Mouse (Mus musculus): Measurements from ENCODE around the gene Zan. TPM values are rescaled to one million over a fixed set of nuclear protein-coding genes. Genes with fewer than 3 reads are reported as not detected.
A peak's percentile ranks its signal among the peaks of the same experiment; 100 is the strongest.

The Zan gene
- total and polyA plus RNA-seq, 3 experiments = 0.04 to 0.10 TPM; not detected in 1

GRCm38 (mm10) chr5:137491559-137491958, 14.7 kb upstream of the Zan start:
- H3K27ac ChIP-seq (ENCODE audit: insufficient read depth, low read depth) = no peak overlapping the region
- DNase-seq (ENCODE audit: extremely low read depth) = no peak
- H3K4me2 ChIP-seq (ENCODE audit: insufficient read depth, low read depth, poor library complexity, severe bottlenecking) = no peak overlapping the region
- peaks cover 40% of the 10 kb centered on the region for H3K27me3 ChIP-seq (replicated peaks)
- TF ChIP-seq ZKSCAN1 (IDR thresholded peaks at IDR 0.05; ENCODE audit: borderline replicate concordance, low read depth, low read length) (no peak), MAFK (IDR thresholded peaks at IDR 0.05; ENCODE audit: insufficient replicate concordance, low read length) (no peak), IRF4 (IDR thresholded peaks at IDR 0.05; ENCODE audit: low read depth, low read length) (no peak), HCFC1 (IDR thresholded peaks at IDR 0.05; ENCODE audit: low read depth, low read length) (no peak), KAT2A (IDR thresholded peaks at IDR 0.05; ENCODE audit: insufficient replicate concordance, low read length) (no peak), TCF12 (IDR thresholded peaks at IDR 0.05; ENCODE audit: low read depth, low read length) (no peak)
- dilution Hi-C loops (cut with MboI; ENCODE audit: extremely low pct_ligation_motif_present, extremely low pct_unique_long_range_greater_than_20kb, low sequenced_read_pairs) (no loop called here), in situ Hi-C loops (cut with MboI; ENCODE audit: low pct_ligation_motif_present, low pct_unique_long_range_greater_than_20kb, low sequenced_read_pairs) (no loop called here)
- H3K4me3 ChIP-seq (replicated peaks in 1 of 3; ENCODE audit: low read depth in 2 of 3, low read length in 2 of 3, poor library complexity in 1 of 3) = no peak overlapping the region
- no peaks in the 10 kb centered on the region for H3K79me2 ChIP-seq (replicated peaks; ENCODE audit: control insufficient read depth, extremely low read depth, insufficient read depth, poor library complexity, severe bottlenecking)
- H3K36me3 ChIP-seq (replicated peaks in 1 of 2; ENCODE audit: control insufficient read depth in 1 of 2, insufficient read depth in 1 of 2, low read length in 1 of 2) = no peaks in the 10 kb centered on the region
- H3K4me1 ChIP-seq (ENCODE audit: control insufficient read depth in 1 of 2, insufficient read depth in 2 of 2) = no peaks in the 10 kb centered on the region; a peak in 1 of 4 replicates
- no peak overlapping the region for H3K9ac ChIP-seq (ENCODE audit: insufficient read depth, low read depth)
- H3K9me3 ChIP-seq (replicated peaks; ENCODE audit: low read length) = peaks cover 3% of the 10 kb centered on the region

DNA sequence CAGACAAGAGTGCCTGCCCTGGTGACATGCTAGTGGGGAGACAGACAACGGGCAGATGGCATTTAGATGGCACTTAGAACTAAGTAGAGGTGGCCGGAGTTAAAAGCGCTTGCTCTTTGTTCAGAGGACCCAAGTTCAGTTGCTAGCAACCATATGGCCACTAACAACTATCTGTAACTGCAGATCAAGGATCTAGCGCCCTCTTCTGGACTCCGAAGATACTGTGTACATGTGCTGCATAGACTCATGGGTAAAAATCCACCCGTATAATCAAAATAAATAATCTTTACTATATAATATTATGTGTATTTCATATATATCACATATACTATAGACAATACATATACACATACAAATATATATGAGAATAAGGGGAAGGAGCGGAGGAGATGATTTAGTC, 10.8 kb upstream of the Zan start:
- in situ Hi-C loops (cut with MboI; ENCODE audit: low pct_ligation_motif_present, low pct_unique_long_range_greater_than_20kb, low sequenced_read_pairs) (loop anchor here (10.0 kb wide), 1 partner anchor 153 kb away; the partner anchor contains the start of gene Slc12a9), dilution Hi-C loops (cut with MboI; ENCODE audit: extremely low pct_ligation_motif_present, extremely low pct_unique_long_range_greater_than_20kb, low sequenced_read_pairs) (no loop called here)
- H3K4me3 ChIP-seq (replicated peaks in 1 of 3; ENCODE audit: low read depth in 2 of 3, low read length in 2 of 3, poor library complexity in 1 of 3) = no peak overlapping the region
- no peak overlapping the region for H3K9ac ChIP-seq (ENCODE audit: insufficient read depth, low read depth)
- H3K79me2 ChIP-seq (replicated peaks; ENCODE audit: control insufficient read depth, extremely low read depth, insufficient read depth, poor library complexity, severe bottlenecking) = no peaks in the 10 kb centered on the region
- no peak overlapping the region for H3K4me2 ChIP-seq (ENCODE audit: insufficient read depth, low read depth, poor library complexity, severe bottlenecking)
- peak; percentile 29 for DNase-seq (ENCODE audit: extremely low read depth)
- no peaks in the 10 kb centered on the region for H3K36me3 ChIP-seq (replicated peaks in 1 of 2; ENCODE audit: control insufficient read depth in 1 of 2, insufficient read depth in 1 of 2, low read length in 1 of 2)
- peaks cover 3% of the 10 kb centered on the region for H3K9me3 ChIP-seq (replicated peaks; ENCODE audit: low read length)
- no peak overlapping the region for H3K27ac ChIP-seq (ENCODE audit: insufficient read depth, low read depth)
- H3K27me3 ChIP-seq (replicated peaks) = peaks cover 60% of the 10 kb centered on the region
- no peak for TF ChIP-seq E2F4 (IDR thresholded peaks at IDR 0.05; ENCODE audit: insufficient replicate concordance, low read depth, low read length)
- peak in 1 of 2 experiments; percentile 29; a peak in 1 of 4 replicates for TF ChIP-seq CTCF (conservative IDR thresholded peaks at IDR 0.05 in 1 of 2, IDR thresholded peaks at IDR 0.05 in 1 of 2; ENCODE audit: low read depth in 2 of 2, low read length in 2 of 2)
- H3K4me1 ChIP-seq (ENCODE audit: control insufficient read depth in 1 of 2, insufficient read depth in 2 of 2) = no peaks in the 10 kb centered on the region; a peak in 1 of 4 replicates

- Histone ChIP-seq H3K4me3 (replicated peaks in 1 of 3; ENCODE audit: low read depth in 2 of 3, low read length in 2 of 3, poor library complexity in 1 of 3) (no peak overlapping the region), H3K27me3 (replicated peaks) (peaks cover 61% of the 10 kb centered on the region), H3K4me2 (ENCODE audit: insufficient read depth, low read depth, poor library complexity, severe bottlenecking) (no peak overlapping the region), H3K36me3 (replicated peaks in 1 of 2; ENCODE audit: control insufficient read depth in 1 of 2, insufficient read depth in 1 of 2, low read length in 1 of 2) (no peaks in the 10 kb centered on the region), H3K9me3 (replicated peaks; ENCODE audit: low read length) (peaks cover 3% of the 10 kb centered on the region), H3K79me2 (replicated peaks; ENCODE audit: control insufficient read depth, extremely low read depth, insufficient read depth, poor library complexity, severe bottlenecking) (no peaks in the 10 kb centered on the region), H3K4me1 (ENCODE audit: control insufficient read depth in 1 of 2, insufficient read depth in 2 of 2) (peaks cover 0 to 4% of the 10 kb centered on the region in 2 experiments; a peak in 1 of 4 replicates), H3K27ac (ENCODE audit: insufficient read depth, low read depth) (no peak overlapping the region), H3K9ac (ENCODE audit: insufficient read depth, low read depth) (no peak overlapping the region)
- dilution Hi-C loops (cut with MboI; ENCODE audit: extremely low pct_ligation_motif_present, extremely low pct_unique_long_range_greater_than_20kb, low sequenced_read_pairs) (no loop called here), in situ Hi-C loops (cut with MboI; ENCODE audit: low pct_ligation_motif_present, low pct_unique_long_range_greater_than_20kb, low sequenced_read_pairs) (loop anchor here (10.0 kb wide), 1 partner anchor 151 kb away; the partner anchor contains the start of gene Slc12a9)
- DNase-seq (ENCODE audit: extremely low read depth) = no peak
- TF ChIP-seq ZKSCAN1 (IDR thresholded peaks at IDR 0.05; ENCODE audit: borderline replicate concordance, low read depth, low read length) (no peak), ETS1 (conservative IDR thresholded peaks at IDR 0.05; ENCODE audit: low read depth, low read length) (no peak), IRF4 (IDR thresholded peaks at IDR 0.05; ENCODE audit: low read depth, low read length) (no peak), NRF1 (IDR thresholded peaks at IDR 0.05; ENCODE audit: low read depth, low read length) (no peak), RCOR1 (conservative IDR thresholded peaks at IDR 0.05; ENCODE audit: low read depth, low read length) (no peak), USF2 (conservative IDR thresholded peaks at IDR 0.05; ENCODE audit: low read depth, low read length) (no peak), JUN (IDR thresholded peaks at IDR 0.05; ENCODE audit: insufficient read depth, low read depth, low read length) (no peak), CHD1 (IDR thresholded peaks at IDR 0.05; ENCODE audit: low read depth, low read length) (no peak), EP300 (IDR thresholded peaks at IDR 0.05; ENCODE audit: low read length) (no peak), MEF2A (IDR thresholded peaks at IDR 0.05; ENCODE audit: borderline replicate concordance, low read depth, low read length) (no peak), BHLHE40 (IDR thresholded peaks at IDR 0.05; ENCODE audit: low read depth, low read length) (no peak), CTCF (conservative IDR thresholded peaks at IDR 0.05 in 1 of 2, IDR thresholded peaks at IDR 0.05 in 1 of 2; ENCODE audit: low read depth in 2 of 2, low read length in 2 of 2) (no peak), MYC (IDR thresholded peaks at IDR 0.05; ENCODE audit: low read depth, low read length) (no peak)
Observed at GRCm38 (mm10) chr5:137485851-137486155, 8.9 kb upstream of the Zan start.

Data from CH12.LX (cell line).